Mouse (Mus musculus) C2C12 (cell line): Measurements from ENCODE around the gene Gpc5. TPM values are rescaled to one million over a fixed set of nuclear protein-coding genes. Genes with fewer than 3 reads are reported as not detected.

Source experiments
- H3K27me3 ChIP-seq: one replicate; pipeline ENCODE4 v1.6.1; 2011; ENCODE audit not compliant: control insufficient read depth, insufficient read depth, insufficient read length
- H3K36me3 ChIP-seq: one replicate; pipeline ENCODE4 v1.6.1; 2011; ENCODE audit not compliant: control insufficient read depth, insufficient read depth
- H3K4me3 ChIP-seq: one replicate; pipeline ENCODE4 v1.5.1; 2011; ENCODE audit warnings: mild to moderate bottlenecking, control low read depth; ENCODE audit not compliant: poor library complexity, insufficient read depth, severe bottlenecking
- H3K79me2 ChIP-seq: one replicate; pipeline ENCODE4 v1.6.1; 2011; ENCODE audit not compliant: control insufficient read depth, insufficient read depth
- H3K79me3 ChIP-seq: one replicate; pipeline ENCODE4 v1.6.1; 2011; ENCODE audit warnings: low read depth, control low read depth
- H3ac ChIP-seq: one replicate; pipeline ENCODE3; 2011; ENCODE audit warnings: low read depth; ENCODE audit not compliant: control insufficient read depth, insufficient read length
- CEBPB ChIP-seq: IDR thresholded peaks from one replicate; pipeline ENCODE4 v1.6.1; 2011; ENCODE audit warnings: low read depth, mild to moderate bottlenecking, control low read depth, moderate library complexity
- CTCF ChIP-seq: IDR thresholded peaks from one replicate; pipeline ENCODE4 v1.5.1; 2011; ENCODE audit not compliant: control insufficient read depth, insufficient read depth, insufficient read length
- FOSL1 ChIP-seq: IDR thresholded peaks from one replicate; pipeline ENCODE4 v1.8.0; 2011; ENCODE audit warnings: mild to moderate bottlenecking, low read length; ENCODE audit not compliant: poor library complexity, insufficient read depth, severe bottlenecking
- MAX ChIP-seq: IDR thresholded peaks from one replicate; pipeline ENCODE4 v1.6.1; 2011; ENCODE audit warnings: mild to moderate bottlenecking, control low read depth
- MYOD1 ChIP-seq: IDR thresholded peaks from one replicate; pipeline ENCODE4 v1.6.1; 2011; ENCODE audit warnings: low read depth; ENCODE audit not compliant: control insufficient read depth, insufficient read length
- MYOG ChIP-seq: IDR thresholded peaks from one replicate; pipeline ENCODE4 v1.6.1; 2011; ENCODE audit not compliant: control insufficient read depth, insufficient read length; ENCODE audit errors: extremely low read depth
- USF1 ChIP-seq: IDR thresholded peaks from one replicate; pipeline ENCODE4 v1.6.1; 2011; ENCODE audit warnings: low read depth, mild to moderate bottlenecking, control low read depth, moderate library complexity
- polyA plus RNA-seq: library from polyadenylated mRNA; unstranded; fragments of >200 nt; fragmentation: generic; extraction: Trizol; gene quantifications from one replicate; pipeline ENCODE4 v1.2.1, GENCODE M21; 2012; ENCODE audit warnings: missing spikeins

The Gpc5 gene
- polyA plus RNA-seq, 1 experiment, result not detected

DNA sequence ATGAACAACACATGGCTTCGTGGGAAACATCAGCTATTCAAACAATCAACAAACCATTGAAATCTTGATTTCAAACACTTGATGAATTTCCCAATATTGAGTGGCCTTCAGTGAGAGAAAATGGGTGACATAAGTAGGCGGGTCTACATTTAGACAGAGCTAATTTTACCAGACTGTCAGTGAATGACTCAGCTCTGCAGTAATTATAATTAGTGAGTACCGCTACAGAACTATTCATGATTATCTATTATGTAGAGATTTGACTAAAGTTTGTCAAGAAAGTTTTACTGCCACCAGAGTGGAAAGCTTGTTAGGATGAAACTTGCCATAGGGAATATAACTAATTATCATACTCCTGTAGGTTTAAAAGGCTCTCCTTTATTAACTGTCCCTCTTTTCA, 1323.5 kb downstream of the Gpc5 start:
- Histone ChIP-seq H3ac (no peak overlapping the region), H3K4me3 (no peak overlapping the region), H3K36me3 (no peaks in the 10 kb centered on the region), H3K79me3 (no peaks in the 10 kb centered on the region), H3K27me3 (no peaks in the 10 kb centered on the region), H3K79me2 (no peaks in the 10 kb centered on the region)
- no peak for TF ChIP-seq FOSL1
- TF ChIP-seq CEBPB, result no peak
- no peak for TF ChIP-seq MYOG
- TF ChIP-seq USF1, result no peak
- no peak for TF ChIP-seq MAX
- TF ChIP-seq CTCF, result no peak
- TF ChIP-seq MYOD1, result no peak

DNA sequence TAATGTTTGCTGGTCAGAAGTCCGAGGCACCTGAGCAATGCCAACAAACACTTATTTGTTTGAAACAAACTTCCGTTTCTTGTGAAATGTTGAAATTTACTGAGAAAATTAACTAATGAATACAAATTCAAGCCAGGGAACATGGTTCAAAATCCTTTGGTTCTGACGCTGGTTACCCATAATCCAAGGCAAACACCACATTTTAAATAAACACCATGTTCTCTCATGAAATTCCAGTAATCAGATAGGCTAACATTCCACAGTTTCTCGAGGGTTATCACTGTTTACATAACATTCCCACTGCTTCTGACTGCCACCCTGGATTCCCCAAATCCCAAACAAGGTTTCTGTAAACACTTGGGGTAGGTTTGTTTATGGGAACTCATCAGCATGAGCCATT, 1356.2 kb downstream of the Gpc5 start:
- H3K79me2 ChIP-seq, result no peaks in the 10 kb centered on the region
- H3K4me3 ChIP-seq, result no peak overlapping the region
- H3ac ChIP-seq, result no peak overlapping the region
- no peaks in the 10 kb centered on the region for H3K36me3 ChIP-seq
- no peaks in the 10 kb centered on the region for H3K79me3 ChIP-seq
- H3K27me3 ChIP-seq, result no peaks in the 10 kb centered on the region
- TF ChIP-seq FOSL1, result no peak
- TF ChIP-seq USF1, result no peak
- TF ChIP-seq MAX, result no peak
- TF ChIP-seq CEBPB, result no peak
- TF ChIP-seq MYOD1, result no peak
- TF ChIP-seq CTCF, result no peak
- TF ChIP-seq MYOG, result no peak

DNA sequence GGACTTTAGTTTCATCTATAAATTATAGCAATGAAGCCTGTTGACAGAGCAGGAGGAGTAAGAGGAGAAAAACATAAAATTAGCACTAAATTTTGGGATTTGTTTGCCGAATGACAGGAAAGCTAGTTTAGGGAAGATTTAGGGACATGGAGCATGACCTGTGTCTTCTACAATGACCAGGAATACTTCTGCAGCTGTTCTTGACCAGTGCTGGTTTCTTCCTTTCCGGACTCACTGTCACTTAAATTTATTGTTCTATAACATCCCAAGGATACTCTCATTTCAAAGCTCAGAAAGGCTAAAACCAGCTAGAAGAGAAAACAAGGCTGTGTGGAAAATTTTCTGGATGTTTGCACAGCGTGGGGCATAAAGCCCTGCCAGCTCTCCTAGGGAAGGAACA, 1361.3 kb downstream of the Gpc5 start:
- H3K79me3 ChIP-seq, result no peaks in the 10 kb centered on the region
- no peaks in the 10 kb centered on the region for H3K36me3 ChIP-seq
- no peak for TF ChIP-seq MYOG
- TF ChIP-seq FOSL1, result no peak
- no peak for TF ChIP-seq USF1
- TF ChIP-seq MYOD1, result no peak
- TF ChIP-seq CTCF, result no peak
- TF ChIP-seq MAX, result no peak
- no peak for TF ChIP-seq CEBPB
- H3K79me2 ChIP-seq, result no peaks in the 10 kb centered on the region
- no peaks in the 10 kb centered on the region for H3K27me3 ChIP-seq
- H3ac ChIP-seq, result no peak overlapping the region
- H3K4me3 ChIP-seq, result no peak overlapping the region

DNA sequence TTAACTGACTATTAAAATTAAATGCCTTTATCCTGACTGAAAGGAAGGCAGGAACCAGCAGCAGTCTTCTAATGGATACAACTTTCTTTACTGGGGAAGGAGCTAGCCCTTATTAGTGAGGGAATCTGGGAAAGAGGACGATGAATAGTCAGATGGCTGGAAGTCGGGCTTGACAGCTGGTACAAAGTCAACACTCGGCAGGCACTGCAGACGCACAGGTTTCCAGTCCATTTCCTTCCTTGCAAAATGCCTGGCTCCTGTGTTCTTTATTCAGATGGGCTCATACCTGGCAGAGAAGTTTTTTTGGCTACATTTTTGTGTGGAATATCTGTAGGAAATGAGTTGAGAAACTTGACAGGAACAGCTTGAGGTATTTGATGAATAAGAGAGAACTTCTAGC, 1364.2 kb downstream of the Gpc5 start:
- TF ChIP-seq CTCF (no peak), USF1 (no peak), MYOG (no peak), CEBPB (no peak), MAX (no peak), FOSL1 (no peak), MYOD1 (no peak)
- no peaks in the 10 kb centered on the region for H3K36me3 ChIP-seq
- H3K27me3 ChIP-seq, result no peaks in the 10 kb centered on the region
- no peaks in the 10 kb centered on the region for H3K79me2 ChIP-seq
- H3K4me3 ChIP-seq, result no peak overlapping the region
- no peaks in the 10 kb centered on the region for H3K79me3 ChIP-seq
- no peak overlapping the region for H3ac ChIP-seq

DNA sequence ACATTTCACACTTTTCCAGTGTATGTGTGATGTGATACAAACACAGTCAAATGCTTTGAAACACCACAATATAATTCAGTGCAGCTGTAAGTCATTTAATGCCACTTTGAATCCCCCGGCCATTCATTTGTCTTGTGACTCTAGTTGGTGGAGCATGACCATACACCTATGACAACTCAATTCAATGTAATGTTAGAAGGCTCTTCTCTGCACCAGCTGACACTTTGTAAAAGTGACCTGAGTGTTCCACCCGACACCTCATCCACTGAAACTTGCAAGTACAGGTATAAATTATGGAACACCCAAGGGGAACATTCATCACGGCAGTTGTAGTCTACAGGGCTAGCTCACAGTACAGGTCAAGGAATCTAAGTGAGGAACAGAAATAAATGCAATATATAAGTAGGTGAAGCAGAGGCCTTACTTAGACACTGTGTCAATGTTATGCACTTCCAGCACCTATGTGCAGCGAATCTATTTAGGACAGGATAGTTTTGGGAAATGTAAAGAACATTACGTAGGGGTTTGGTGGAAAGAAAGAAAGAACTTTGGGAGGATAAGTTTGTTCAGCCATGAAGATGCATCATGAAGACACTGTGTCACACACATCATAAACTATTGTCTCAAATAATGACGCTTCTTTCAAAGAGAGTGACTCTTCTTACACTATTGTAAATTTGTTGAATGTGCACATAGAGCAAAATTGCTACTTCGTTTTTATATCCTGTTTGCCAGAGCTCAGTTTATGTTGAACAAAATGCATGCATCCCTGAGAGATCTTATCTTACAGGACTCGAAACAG, 1381.6 kb downstream of the Gpc5 start:
- H3K4me3 ChIP-seq, result no peak overlapping the region
- H3K79me2 ChIP-seq, result no peaks in the 10 kb centered on the region
- H3K36me3 ChIP-seq, result no peaks in the 10 kb centered on the region
- no peaks in the 10 kb centered on the region for H3K27me3 ChIP-seq
- H3K79me3 ChIP-seq, result no peaks in the 10 kb centered on the region
- no peak overlapping the region for H3ac ChIP-seq
- TF ChIP-seq CEBPB, result no peak
- no peak for TF ChIP-seq USF1
- no peak for TF ChIP-seq MYOD1
- no peak for TF ChIP-seq MYOG
- TF ChIP-seq MAX, result no peak
- no peak for TF ChIP-seq FOSL1
- TF ChIP-seq CTCF, result no peak
